Mouse (Mus musculus) gastrocnemius, adult 8-10 months (tissue): Measurements from ENCODE around the gene Ntpcr. TPM values are rescaled to one million over a fixed set of nuclear protein-coding genes. Genes with fewer than 3 reads are reported as not detected.

ENCODE experiments used
- DNase-seq, 2 experiments: peaks; one replicate each; pipeline ENCODE4 v3.0.0; 2022; ENCODE audit warnings: low spot score in 2 of 2
- total RNA-seq, 4 experiments: library from RNA; stranded (reverse); gene quantifications; 2 replicates each; pipeline ENCODE4 v1.2.4; 2022

Gene Ntpcr
- 10 to 100 TPM; 10.1 to 13.7 (median 11.4) TPM for total RNA-seq

DNA sequence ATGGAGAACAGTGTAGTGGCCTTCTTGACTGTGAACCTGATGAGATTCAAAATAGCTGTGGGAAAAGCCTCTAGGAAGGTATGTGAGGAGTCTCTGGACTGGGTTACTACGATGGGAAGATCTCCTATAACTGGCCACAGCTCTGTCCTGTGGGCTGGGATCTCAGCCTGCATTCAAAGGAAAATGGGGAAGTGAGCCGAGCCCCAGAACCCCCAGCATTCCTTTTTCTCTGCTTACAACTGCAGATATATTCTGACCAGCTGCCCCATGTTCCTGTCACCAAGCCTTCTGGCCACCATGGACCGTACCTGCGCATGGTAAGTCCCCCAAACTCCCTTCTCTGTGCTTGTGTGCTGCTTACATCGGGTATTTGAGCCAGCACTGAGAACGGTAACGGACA is at the start of gene Ntpcr:
TSS of gene Ntpcr (plus strand) at position 218 of the 400 bp plus-strand sequence.
- no peak for DNase-seq

- no peak for DNase-seq
These were observed 48.8 kb upstream of the Ntpcr start for GRCm38 (mm10) chr8:125680851-125681408.

DNA sequence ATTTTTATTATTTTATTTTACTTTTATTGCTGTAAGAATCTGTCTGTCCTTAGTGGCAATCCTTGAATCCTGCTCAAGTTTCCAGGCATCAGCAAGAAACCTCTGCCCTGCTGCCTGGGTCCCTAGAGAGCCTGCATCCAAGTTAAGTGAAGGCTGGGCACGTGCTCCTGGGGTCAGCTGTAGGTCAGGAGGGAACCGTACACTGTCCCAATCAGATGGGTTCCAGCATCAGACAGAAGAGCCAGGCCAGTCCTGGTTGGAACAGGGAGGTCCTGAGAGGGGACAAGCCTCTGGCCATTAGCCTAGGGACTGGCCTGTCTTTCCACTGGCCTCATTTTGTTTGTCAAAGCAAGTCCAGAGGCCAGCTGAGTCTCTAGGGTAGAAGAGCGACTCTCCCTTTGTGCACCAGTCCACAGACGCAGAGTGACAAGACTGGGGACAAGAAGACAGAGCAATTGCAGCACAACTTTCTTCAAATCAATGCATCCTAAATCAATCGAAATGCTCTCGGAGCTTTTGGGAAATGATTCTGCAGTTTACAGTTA is 44.5 kb upstream of the Ntpcr start:
- no peak for DNase-seq

- DNase-seq, result no peak
These were observed 43.4 kb upstream of the Ntpcr start for GRCm38 (mm10) chr8:125686221-125686865.

- no peak for DNase-seq
These were observed 39.4 kb upstream of the Ntpcr start for GRCm38 (mm10) chr8:125690166-125690915.

GRCm38 (mm10) chr8:125690961-125691360 is 38.8 kb upstream of the Ntpcr start:
- no peak for DNase-seq

DNA sequence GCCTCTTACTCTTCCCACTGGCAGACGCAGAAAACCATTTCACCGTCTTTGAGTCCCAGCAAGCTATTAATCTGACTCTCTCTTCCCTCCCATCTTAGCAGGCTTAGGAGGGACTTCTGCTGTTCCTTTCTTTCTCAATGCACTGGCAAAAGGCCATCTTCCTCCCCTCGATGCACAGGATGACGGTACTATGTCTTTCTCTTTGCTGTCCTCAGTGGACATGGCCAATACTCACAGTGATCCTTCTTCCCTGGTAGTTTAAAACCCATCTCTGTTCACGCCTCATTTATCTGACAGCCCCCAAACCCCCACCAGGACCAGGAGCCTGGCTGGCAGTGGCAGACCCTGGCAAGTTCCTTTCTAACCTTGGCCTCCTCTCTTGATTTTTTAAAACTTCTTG is 37.3 kb upstream of the Ntpcr start:
- no peak for DNase-seq

DNA sequence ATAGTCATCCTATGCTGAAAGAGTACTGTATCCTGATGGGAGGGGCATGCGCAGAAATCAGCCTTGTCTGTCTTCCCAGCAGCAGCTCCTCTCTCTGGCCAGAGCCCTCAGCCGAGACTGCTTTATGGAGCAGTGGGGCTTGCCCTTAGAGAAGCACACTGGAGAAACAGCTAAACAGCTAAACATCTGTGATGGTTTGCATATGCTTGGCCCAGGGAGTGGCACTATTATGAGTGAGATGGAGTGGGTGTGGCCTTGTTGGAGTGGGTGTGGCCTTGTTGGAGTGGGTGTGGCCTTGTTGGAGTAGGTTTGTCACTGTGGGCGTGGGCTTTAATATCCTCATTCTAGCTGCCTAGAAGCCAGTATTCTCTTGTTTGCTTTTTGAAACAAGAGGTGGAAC is 36.6 kb upstream of the Ntpcr start:
- DNase-seq, result no peak

GRCm38 (mm10) chr8:125695951-125696350 is 33.8 kb upstream of the Ntpcr start:
- DNase-seq, result no peak

- no peak for DNase-seq
These were observed 30.3 kb upstream of the Ntpcr start for GRCm38 (mm10) chr8:125699391-125700025.

DNA sequence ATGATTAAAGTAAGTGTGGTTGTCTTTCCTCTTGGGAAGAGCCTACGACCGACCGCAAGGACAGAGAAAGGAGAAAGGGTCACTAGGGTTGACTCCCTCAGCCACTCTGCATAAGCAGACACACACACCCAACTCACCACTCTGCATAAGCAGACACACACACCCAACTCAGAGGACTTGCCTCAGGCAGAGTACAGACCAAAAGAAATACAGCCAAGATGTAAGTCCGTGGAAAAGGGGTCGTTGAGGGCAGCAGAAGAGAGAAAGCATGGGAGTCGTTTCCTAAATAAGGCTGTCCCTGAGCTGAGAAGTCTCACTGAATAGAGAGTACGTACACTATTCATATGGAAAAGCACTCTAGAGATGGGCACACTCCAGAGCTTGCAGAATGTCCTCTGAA is 29.4 kb upstream of the Ntpcr start:
- no peak for DNase-seq

GRCm38 (mm10) chr8:125702868-125703473 is 26.8 kb upstream of the Ntpcr start:
- DNase-seq, result no peak

GRCm38 (mm10) chr8:125704434-125704833 is 25.3 kb upstream of the Ntpcr start:
- DNase-seq, result no peak

- DNase-seq, result no peak
These were observed 23.9 kb upstream of the Ntpcr start for GRCm38 (mm10) chr8:125705816-125706215.

GRCm38 (mm10) chr8:125709171-125709570 is 20.6 kb upstream of the Ntpcr start:
- DNase-seq, result no peak

DNA sequence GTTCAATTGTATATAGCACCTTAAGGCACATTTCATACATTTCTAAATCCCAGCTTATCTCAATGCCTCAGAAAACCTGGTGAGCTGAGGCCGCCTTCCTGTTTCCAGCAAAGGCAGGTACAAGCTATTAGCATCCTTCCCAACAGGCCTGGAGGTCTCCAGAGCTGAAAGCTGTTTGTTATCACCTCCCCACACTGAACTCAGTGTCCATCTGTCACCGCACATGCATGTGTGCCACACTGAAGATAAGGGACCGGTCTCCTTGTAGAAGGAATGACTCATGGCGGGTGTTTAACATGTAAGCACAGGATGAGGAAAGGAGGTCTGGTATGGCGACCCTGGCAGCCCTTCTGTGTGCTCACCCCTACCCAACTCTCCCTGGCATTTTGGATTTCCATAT is 18.2 kb upstream of the Ntpcr start:
- no peak for DNase-seq

GRCm38 (mm10) chr8:125716211-125716610 is 13.6 kb upstream of the Ntpcr start:
- DNase-seq, result no peak

DNA sequence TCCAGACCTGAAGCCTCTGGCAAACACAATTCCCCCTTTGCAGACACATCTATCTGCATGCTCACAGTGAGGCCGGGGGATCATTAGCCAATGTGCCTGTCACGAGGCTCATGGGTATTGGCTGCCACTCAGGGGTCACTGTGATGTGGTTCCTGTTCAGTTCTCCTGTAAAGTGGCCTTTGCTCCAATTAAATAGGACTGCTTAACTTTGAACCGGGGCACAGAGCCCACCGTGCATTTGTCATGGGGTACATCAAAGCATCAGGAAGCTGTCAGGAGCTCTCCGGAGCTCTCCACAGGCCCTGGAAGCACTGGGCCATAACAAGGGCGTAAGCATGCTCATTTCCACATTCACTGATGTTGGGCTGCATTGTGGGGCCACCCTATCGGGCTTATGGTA is 13.2 kb upstream of the Ntpcr start:
- no peak for DNase-seq

DNA sequence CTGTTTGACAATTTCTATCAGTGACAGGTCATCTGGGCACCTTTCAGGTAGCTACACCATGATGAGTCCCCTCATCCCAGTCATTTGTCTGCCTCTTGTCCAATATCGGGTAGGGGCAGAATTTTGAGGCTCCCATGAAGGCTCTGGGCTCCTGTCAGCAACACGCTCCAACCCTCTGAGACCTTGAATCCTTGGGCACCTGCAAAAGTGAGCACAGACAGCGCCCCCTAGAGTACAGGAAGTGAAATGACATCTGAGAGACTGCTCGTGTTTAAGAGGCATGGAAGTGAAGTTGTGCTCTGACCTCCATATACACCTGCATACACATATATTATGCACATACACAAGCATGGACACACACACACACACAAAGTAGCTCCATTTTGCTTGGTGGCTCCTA is 10.8 kb upstream of the Ntpcr start:
- DNase-seq, result no peak

DNA sequence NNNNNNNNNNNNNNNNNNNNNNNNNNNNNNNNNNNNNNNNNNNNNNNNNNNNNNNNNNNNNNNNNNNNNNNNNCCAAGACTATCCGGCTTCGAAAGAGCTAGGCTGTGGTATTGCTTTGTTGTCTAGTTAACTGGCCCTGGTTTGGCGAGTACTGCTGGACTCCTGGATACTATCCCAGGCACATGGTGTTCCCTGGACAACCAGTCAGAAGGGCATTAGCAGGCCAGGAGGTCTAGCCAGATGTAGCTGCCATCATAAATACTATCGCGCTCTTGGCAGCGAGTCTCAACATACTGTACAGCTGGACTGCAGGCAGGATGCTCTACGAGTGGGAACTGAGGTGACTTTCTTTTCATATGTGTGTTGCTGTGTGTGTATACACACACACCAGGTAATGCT is 7.1 kb upstream of the Ntpcr start:
- DNase-seq, result peak; percentile 20 to 31

GRCm38 (mm10) chr8:125723437-125723836 is 6.3 kb upstream of the Ntpcr start:
- no peak for DNase-seq
